Mouse (Mus musculus) thymus, adult 2 months (tissue): ENCODE results near the gene Atp1a4.

Source experiments
- CTCF ChIP-seq: fragments of 200-500 bp; IDR thresholded peaks from 2 replicates; pipeline ENCODE4 v1.5.1; 2012; ENCODE audit warnings: mild to moderate bottlenecking, control low read depth, low read length, moderate library complexity, borderline replicate concordance; ENCODE audit not compliant: control insufficient read depth, poor library complexity, insufficient read depth; ENCODE audit errors: extremely low read depth
- POLR2A ChIP-seq: fragments of 200-500 bp; IDR thresholded peaks from 2 replicates; pipeline ENCODE4 v1.6.1; 2012; ENCODE audit warnings: mild to moderate bottlenecking, low read length, control low read depth, moderate library complexity; ENCODE audit not compliant: control insufficient read depth, poor library complexity, insufficient read depth; ENCODE audit errors: extremely low read depth

DNA sequence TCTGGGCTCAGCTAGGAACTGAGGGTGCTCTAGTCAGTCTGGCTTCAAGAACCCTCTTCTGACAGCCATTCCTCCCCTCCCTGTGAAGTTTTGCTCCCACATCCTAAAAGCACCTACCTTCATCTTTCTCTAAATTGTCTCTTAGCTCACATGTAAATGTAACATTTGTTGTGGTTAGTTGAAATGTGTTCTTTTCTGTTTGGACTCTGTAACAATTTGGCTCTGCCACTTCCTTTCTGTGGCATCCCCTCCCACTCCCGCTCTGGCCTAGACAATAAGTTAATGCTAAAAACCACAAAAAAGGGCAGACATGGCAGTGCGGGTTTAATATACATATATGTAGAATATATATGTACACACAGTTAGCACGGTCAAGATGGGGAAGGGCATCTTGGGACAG lies 61.1 kb downstream of the Atp1a4 start:
- TF ChIP-seq CTCF (no peak), POLR2A (no peak)
